Mouse (Mus musculus) heart, embryonic 12.5 days (tissue): ENCODE measurements at regions not wholly inside any gene's neighbourhood (a gene's known extent, or its start where the extent isn't known, plus 50 kb on each side); places are given as distances from the start of the nearest gene placed in this dataset.

Source experiments
- ATAC-seq: fragments of 200-750 bp; cut with Nextera tagmentation; 2 replicates; pipeline ENCODE4 v1.8.0; 2017; ENCODE audit warnings: moderate TSS enrichment, moderate library complexity; ENCODE audit not compliant: insufficient number of reproducible peaks, low FRiP score
- H3K27ac ChIP-seq: fragments of 300-500 bp; sonication (generic); 2 replicates; pipeline ENCODE4 v1.5.1; 2016; ENCODE audit warnings: mild to moderate bottlenecking, moderate library complexity; ENCODE audit not compliant: poor library complexity, severe bottlenecking
- H3K27me3 ChIP-seq: fragments of 300-500 bp; sonication (generic); replicated peaks from 2 replicates; pipeline ENCODE4 v1.6.1; 2016; ENCODE audit warnings: mild to moderate bottlenecking, moderate library complexity
- H3K36me3 ChIP-seq: fragments of 300-500 bp; sonication (generic); 2 replicates; pipeline ENCODE4 v1.6.1; 2016; ENCODE audit warnings: mild to moderate bottlenecking, moderate library complexity
- H3K4me1 ChIP-seq: fragments of 300-500 bp; sonication (generic); replicated peaks from 2 replicates; pipeline ENCODE4 v1.6.1; 2016; ENCODE audit warnings: mild to moderate bottlenecking
- H3K4me2 ChIP-seq: fragments of 300-500 bp; sonication (generic); 2 replicates; pipeline ENCODE4 v1.6.1; 2016; ENCODE audit warnings: mild to moderate bottlenecking, moderate library complexity
- H3K4me3 ChIP-seq: fragments of 300-500 bp; sonication (generic); 2 replicates; pipeline ENCODE4 v1.5.1; 2016; ENCODE audit warnings: mild to moderate bottlenecking
- H3K9ac ChIP-seq: fragments of 300-500 bp; sonication (generic); 2 replicates; pipeline ENCODE4 v1.6.1; 2016; ENCODE audit warnings: mild to moderate bottlenecking, moderate library complexity
- H3K9me3 ChIP-seq: fragments of 300-500 bp; sonication (generic); replicated peaks from 2 replicates; pipeline ENCODE4 v1.6.1; 2016; ENCODE audit warnings: mild to moderate bottlenecking, moderate library complexity
- WGBS: fragments of 180-500 bp; shearing (Covaris S2); methylation state at CpG from one replicate; pipeline ENCODE4 v1.1.7; 2016; 5-methylcytosine and 5-hydroxymethylcytosine counted together

DNA sequence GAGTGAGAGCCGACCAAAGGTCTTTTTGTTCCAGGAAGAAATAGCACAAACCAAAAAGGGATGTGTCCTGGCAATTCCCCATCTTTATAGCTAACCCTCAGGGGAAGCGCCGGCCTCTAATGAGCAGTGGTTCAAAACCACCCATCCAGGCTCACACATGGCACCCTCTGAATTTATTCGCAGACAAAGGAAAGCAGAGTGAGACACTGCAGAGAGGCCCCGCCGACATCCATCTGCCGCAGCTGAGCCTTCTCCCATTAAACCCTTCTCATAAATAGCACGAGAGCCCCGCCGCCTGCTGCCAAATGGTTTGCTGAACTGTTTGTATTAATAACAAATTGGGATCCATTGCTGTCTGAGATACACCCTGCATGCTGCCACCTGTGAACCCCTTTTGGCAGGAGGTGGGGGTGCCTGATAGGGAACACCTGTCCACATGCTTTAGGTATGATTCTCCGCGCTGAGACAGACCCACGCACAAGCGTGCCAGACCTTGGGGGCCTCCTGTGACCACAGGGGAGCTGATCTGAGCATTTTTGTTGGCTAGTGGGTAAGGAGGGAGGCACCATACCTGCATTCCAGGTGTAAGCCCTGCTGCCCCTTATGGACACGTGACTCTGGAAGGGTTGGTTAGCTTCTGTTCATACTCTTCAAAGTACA is 422.6 kb upstream of the Castor2 start:
- Histone ChIP-seq H3K4me1 (0 out of 2 replicates have a peak, but pooled peaks cover 4% of the 10 kb centered on the region), H3K4me2 (no peak overlapping the region), H3K27me3 (no peaks in the 10 kb centered on the region), H3K36me3 (no peaks in the 10 kb centered on the region), H3K27ac (no peak overlapping the region), H3K9me3 (0 out of 2 replicates have a peak, but pooled peaks cover 3% of the 10 kb centered on the region), H3K4me3 (no peak overlapping the region), H3K9ac (no peak overlapping the region)
- ATAC-seq = no peak
- 78% methylated on average over 15 of the region's 15 CpGs for WGBS

GRCm38 (mm10) chr5:133675636-133676035 is 423.9 kb upstream of the Castor2 start:
- Histone ChIP-seq H3K27me3 (no peaks in the 10 kb centered on the region), H3K9ac (no peak overlapping the region), H3K36me3 (no peaks in the 10 kb centered on the region), H3K4me3 (no peak overlapping the region), H3K9me3 (0 out of 2 replicates have a peak, but pooled peaks cover 3% of the 10 kb centered on the region), H3K4me1 (0 out of 2 replicates have a peak, but pooled peaks cover 4% of the 10 kb centered on the region), H3K4me2 (no peak overlapping the region), H3K27ac (no peak overlapping the region)
- WGBS = 68% methylated on average over 3 of the region's 3 CpGs
- ATAC-seq = no peak

GRCm38 (mm10) chr5:133666473-133666872 is 433.0 kb upstream of the Castor2 start:
- Histone ChIP-seq H3K4me1 (peaks cover 8% of the 10 kb centered on the region; the same call in 1 of the 2 replicates), H3K27ac (no peak overlapping the region), H3K9ac (no peak overlapping the region), H3K9me3 (no peaks in the 10 kb centered on the region), H3K36me3 (no peaks in the 10 kb centered on the region), H3K4me2 (no peak overlapping the region), H3K27me3 (peaks cover 26% of the 10 kb centered on the region; the same call in 1 of the 2 replicates), H3K4me3 (no peak overlapping the region)
- no peak for ATAC-seq
- WGBS = 35% methylated on average over 6 of the region's 6 CpGs

GRCm38 (mm10) chr5:133662474-133663256 is 436.8 kb upstream of the Castor2 start:
- WGBS = 80% methylated on average over 7 of the region's 7 CpGs
- Histone ChIP-seq H3K27ac (no peak overlapping the region), H3K27me3 (peaks cover 17% of the 10 kb centered on the region; the same call in 1 of the 2 replicates), H3K9me3 (no peaks in the 10 kb centered on the region), H3K4me1 (peaks cover 4% of the 10 kb centered on the region; the same call in 1 of the 2 replicates), H3K4me2 (no peak overlapping the region), H3K9ac (no peak overlapping the region), H3K36me3 (no peaks in the 10 kb centered on the region), H3K4me3 (no peak overlapping the region)
- ATAC-seq = no peak

DNA sequence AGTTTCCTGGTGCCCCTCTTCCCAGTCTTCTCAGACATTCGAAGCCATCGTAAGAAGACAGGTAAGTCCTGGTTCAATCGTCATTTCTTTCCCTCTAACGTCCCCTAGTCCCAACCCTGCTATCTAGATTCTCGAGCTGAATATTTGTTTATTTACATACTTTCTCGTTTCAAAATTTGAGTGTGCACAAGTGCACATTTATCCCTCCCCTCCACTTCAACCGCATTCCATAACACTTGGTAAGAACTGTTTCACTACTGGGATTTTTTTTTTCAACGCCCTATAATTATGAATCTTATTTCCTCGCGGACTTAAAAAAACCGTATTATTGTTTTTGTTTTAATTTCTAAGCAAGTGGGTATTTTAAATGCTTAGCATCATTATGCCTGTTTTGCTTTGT is 439.2 kb upstream of the Castor2 start:
- ATAC-seq = no peak
- H3K9ac ChIP-seq = no peak overlapping the region
- WGBS = 82% methylated on average over 11 of the region's 11 CpGs

DNA sequence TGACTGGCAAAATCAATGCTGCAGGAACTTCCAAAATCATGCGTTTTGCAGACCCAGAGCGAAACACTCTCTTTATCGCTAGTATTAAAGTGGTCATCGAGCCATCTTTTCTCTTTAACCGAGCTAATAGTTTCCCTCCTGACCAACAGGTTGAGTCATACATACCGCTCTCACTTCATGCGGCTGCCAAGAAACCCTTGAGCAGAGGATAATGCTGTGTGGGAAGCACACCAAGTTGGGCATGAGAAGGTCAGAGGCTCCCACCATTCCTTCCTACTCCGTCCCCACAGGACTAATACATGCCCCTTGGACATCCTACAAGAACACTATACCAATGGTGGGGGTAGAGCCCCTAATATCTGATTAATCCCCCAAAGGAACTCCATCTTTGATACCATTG is 442.7 kb upstream of the Castor2 start:
- no peak for ATAC-seq

More for the DNA sequence above, 439.2 kb upstream of the Castor2 start:
- Histone ChIP-seq H3K4me3 (no peak overlapping the region), H3K4me2 (no peak overlapping the region), H3K27ac (no peak overlapping the region), H3K9me3 (no peaks in the 10 kb centered on the region), H3K4me1 (no peaks in the 10 kb centered on the region), H3K36me3 (no peaks in the 10 kb centered on the region), H3K27me3 (0 out of 2 replicates have a peak, but pooled peaks cover 10% of the 10 kb centered on the region)

DNA sequence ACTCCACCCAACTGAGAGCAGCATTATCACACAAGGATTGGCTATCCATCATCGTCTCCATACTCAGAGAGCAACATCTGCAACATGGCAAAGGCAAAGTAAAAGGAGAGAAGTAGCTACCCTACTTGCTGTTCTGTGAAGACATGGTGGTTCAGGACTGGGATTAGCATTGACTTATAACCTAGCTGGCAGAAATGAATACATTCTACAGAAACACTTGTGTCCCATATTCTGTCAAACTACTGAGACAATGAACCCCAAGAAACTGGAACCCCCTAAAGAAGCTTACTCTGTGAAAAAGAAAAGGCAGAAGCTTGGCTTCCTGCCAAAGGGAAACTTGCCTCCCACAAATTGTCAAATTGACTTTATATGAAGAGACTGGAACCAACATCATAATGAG is 446.1 kb upstream of the Castor2 start:
- no peak overlapping the region for H3K4me3 ChIP-seq
- no peaks in the 10 kb centered on the region for H3K36me3 ChIP-seq
- ATAC-seq = no peak
- no peak overlapping the region for H3K9ac ChIP-seq
- 55% methylated on average over 1 of the region's 1 CpGs for WGBS
- H3K27me3 ChIP-seq = 0 out of 2 replicates have a peak, but pooled peaks cover 2% of the 10 kb centered on the region
- H3K9me3 ChIP-seq = peaks cover 4% of the 10 kb centered on the region; the same call in 1 of the 2 replicates
- H3K27ac ChIP-seq = no peak overlapping the region
- no peaks in the 10 kb centered on the region for H3K4me1 ChIP-seq
- H3K4me2 ChIP-seq = no peak overlapping the region

More for the DNA sequence above, 442.7 kb upstream of the Castor2 start:
- Histone ChIP-seq H3K27ac (no peak overlapping the region), H3K9ac (no peak overlapping the region), H3K9me3 (peaks cover 4% of the 10 kb centered on the region; the same call in 1 of the 2 replicates), H3K4me1 (no peaks in the 10 kb centered on the region), H3K36me3 (no peaks in the 10 kb centered on the region), H3K27me3 (0 out of 2 replicates have a peak, but pooled peaks cover 2% of the 10 kb centered on the region), H3K4me3 (no peak overlapping the region), H3K4me2 (no peak overlapping the region)
- WGBS = 88% methylated on average over 8 of the region's 8 CpGs

- 85% methylated on average over 3 of the region's 3 CpGs for WGBS
- H3K27ac ChIP-seq = no peak overlapping the region
- no peaks in the 10 kb centered on the region for H3K36me3 ChIP-seq
- H3K27me3 ChIP-seq = 0 out of 2 replicates have a peak, but pooled peaks cover 2% of the 10 kb centered on the region
- H3K4me1 ChIP-seq = no peaks in the 10 kb centered on the region
- no peak for ATAC-seq
- peaks cover 4% of the 10 kb centered on the region; the same call in 1 of the 2 replicates for H3K9me3 ChIP-seq
- no peak overlapping the region for H3K9ac ChIP-seq
- no peak overlapping the region for H3K4me3 ChIP-seq
- no peak overlapping the region for H3K4me2 ChIP-seq
These were observed 449.3 kb upstream of the Castor2 start for GRCm38 (mm10) chr5:133650246-133650645.

DNA sequence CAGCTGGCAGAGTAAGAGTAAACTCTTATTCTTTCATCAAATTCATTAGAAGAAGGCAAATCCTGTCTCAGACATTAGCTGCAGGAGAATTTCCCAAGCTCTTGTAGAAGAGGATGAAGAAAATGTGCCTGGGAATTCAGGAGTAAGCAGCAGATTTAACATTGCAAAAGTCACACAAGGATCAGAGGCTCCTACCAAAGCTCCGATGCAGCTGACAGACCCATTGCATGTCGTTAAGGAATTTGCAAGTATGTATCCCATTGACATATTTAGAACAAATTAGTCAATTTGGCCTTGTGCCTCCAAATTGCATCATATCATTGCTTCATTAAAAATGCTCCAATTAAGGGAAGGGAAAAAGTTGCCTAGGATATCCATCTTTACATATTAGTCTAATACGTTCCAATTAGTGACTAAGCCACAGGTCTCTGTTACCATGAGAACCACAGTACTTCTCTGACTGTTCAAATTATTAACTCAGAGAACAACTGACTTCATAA is 453.8 kb upstream of the Castor2 start:
- no peak overlapping the region for H3K27ac ChIP-seq
- H3K4me2 ChIP-seq = no peak overlapping the region
- no peaks in the 10 kb centered on the region for H3K36me3 ChIP-seq
- ATAC-seq = no peak
- WGBS = 83% methylated on average over 3 of the region's 3 CpGs
- no peak overlapping the region for H3K4me3 ChIP-seq
- no peaks in the 10 kb centered on the region for H3K4me1 ChIP-seq
- H3K9me3 ChIP-seq = no peaks in the 10 kb centered on the region
- H3K9ac ChIP-seq = no peak overlapping the region
- no peaks in the 10 kb centered on the region for H3K27me3 ChIP-seq

- 60% methylated on average over 2 of the region's 2 CpGs for WGBS
- H3K27ac ChIP-seq = no peak overlapping the region
- H3K4me1 ChIP-seq = no peaks in the 10 kb centered on the region
- H3K4me3 ChIP-seq = no peak overlapping the region
- H3K9ac ChIP-seq = no peak overlapping the region
- H3K27me3 ChIP-seq = no peaks in the 10 kb centered on the region
- no peak for ATAC-seq
- no peaks in the 10 kb centered on the region for H3K36me3 ChIP-seq
- H3K9me3 ChIP-seq = no peaks in the 10 kb centered on the region
- no peak overlapping the region for H3K4me2 ChIP-seq
These were observed 456.2 kb upstream of the Castor2 start for GRCm38 (mm10) chr5:133643326-133643725.

GRCm38 (mm10) chr5:133634481-133634880 is 465.0 kb upstream of the Castor2 start:
- H3K4me1 ChIP-seq = no peaks in the 10 kb centered on the region
- H3K9ac ChIP-seq = no peak overlapping the region
- no peak overlapping the region for H3K4me3 ChIP-seq
- H3K4me2 ChIP-seq = no peak overlapping the region
- no peaks in the 10 kb centered on the region for H3K27me3 ChIP-seq
- no peak overlapping the region for H3K27ac ChIP-seq
- no peaks in the 10 kb centered on the region for H3K9me3 ChIP-seq
- no peaks in the 10 kb centered on the region for H3K36me3 ChIP-seq
- WGBS = 60% methylated on average over 5 of the region's 5 CpGs
- no peak for ATAC-seq
